Mouse (Mus musculus): ENCODE results near the gene Frk.
"Not testable (repeated sequence)": the region's sequence is repeated elsewhere in the genome, so short reads cannot be mapped to it uniquely, and the experiment has no call there.

Frk gene

DNA sequence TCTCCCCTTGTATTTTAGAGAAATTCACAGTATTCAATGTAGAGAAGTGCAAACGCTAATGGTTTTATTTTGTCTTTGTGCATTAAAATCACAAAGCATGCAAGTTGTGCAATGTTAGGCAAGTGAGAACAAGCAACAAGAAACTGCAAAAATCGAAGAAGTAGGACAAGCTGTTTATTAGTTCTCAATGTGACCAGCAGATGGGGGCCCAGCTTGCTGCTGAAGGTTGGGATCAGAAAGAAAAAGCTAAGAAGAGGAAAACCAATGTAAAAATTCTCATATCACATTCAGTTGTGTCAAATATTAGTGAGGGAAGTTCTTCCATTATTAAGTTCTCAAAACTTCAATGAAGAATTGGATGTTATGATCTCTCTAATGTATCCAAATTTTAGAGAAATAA, 134.0 kb downstream of the Frk start:
- peak in 1 of 2 experiments; percentile 5 for DNase-seq (ENCODE audit: low spot score in 2 of 2)

DNA sequence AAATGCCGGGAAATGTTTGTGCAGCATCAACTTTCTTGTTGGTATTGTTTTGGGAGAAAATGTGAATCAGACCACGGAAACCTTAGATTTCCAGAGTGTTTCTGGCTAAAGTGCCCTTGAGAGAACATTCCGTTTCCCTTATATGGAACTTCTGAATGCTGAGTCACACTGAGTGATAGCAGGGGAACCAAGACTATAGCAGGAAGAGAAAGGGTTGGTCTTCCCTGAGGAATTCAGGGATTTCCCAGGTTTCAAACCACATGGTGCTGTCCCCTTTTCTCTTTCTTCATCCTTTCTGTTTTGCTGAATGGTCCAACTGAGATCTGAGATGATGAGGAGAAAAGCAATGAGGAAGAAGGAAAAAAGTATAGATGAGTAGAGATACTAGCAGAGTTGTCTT, 135.3 kb downstream of the Frk start:
- no peak for DNase-seq (ENCODE audit: low spot score in 2 of 2)

DNA sequence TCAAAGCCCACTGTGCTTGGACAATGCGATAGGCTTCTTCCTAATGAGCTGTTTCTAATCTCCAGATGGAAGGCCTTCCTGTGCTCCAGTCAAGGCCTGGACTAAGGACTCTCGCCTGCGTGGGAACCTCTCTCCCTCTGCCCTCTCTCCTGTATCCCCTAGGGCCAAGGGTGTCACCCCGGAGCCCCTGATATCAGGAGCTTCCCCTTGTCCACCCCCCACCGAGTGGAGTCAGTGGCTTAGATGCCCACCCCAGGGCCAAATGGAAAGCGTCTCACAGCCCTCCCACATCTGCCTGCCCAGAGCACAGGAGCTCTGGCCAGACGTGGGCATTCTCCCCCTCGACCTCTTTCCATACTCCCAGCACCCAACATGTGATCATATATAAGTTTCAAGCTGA, 137.3 kb downstream of the Frk start:
- not testable (repeated sequence) for DNase-seq (ENCODE audit: low spot score in 2 of 2)

DNA sequence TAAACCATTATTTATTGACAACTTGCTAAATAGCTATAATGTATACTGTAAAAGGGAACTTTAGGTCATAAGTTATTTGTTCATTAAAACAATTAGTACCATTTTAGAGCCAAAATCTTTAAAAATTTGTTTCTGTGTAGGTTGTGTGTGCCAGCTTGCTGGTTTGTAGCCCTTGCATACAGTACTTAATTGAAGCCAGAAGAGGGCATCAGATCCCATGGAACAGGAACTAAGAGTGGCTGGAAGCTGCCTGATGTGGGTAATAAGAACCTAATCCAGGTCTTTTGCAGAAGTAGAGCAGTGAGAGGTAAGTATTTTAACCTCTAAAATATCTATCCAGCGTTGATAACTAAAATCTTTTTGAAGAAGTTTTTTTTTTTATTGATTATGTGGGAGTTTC, 155.0 kb downstream of the Frk start:
- DNase-seq (ENCODE audit: low spot score in 2 of 2): no peak

Measured in frontal cortex, postnatal 25 days (tissue).